Mouse (Mus musculus): ENCODE data around the gene Wdr35.

Wdr35 gene

GRCm38 (mm10) chr12:8973820-8974465 is at the start of gene Wdr35:
Gene Wdr35 (plus strand): TSS chr12:8973892.
- peak; percentile 9; the same call in 1 of the 2 replicates for TF ChIP-seq GATA4 (IDR thresholded peaks at IDR 0.05; ENCODE audit: insufficient replicate concordance, low read length)

GRCm38 (mm10) chr12:8927652-8928051 is 46.0 kb upstream of the Wdr35 start:
- TF ChIP-seq GATA4 (IDR thresholded peaks at IDR 0.05; ENCODE audit: insufficient replicate concordance, low read length), result no peak

DNA sequence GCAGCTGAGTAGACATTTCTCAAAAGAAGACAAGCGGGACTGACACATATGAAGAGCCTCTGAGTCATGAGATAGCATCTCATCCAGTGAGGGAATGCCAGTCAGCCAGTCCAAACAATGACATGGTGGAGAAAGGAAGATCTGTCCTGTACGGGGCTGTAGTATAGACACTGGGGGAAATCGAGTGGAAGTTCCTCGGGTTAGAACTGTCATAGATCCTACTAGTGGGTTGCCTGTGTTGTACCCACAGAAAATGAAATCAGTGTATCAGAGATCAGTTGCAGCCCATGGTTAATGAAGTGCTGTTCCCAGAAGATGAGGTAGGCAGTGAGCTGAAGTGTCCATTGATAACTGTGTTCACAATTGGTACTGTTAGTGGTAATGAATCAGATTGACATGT is 44.9 kb upstream of the Wdr35 start:
- TF ChIP-seq GATA4 (IDR thresholded peaks at IDR 0.05; ENCODE audit: insufficient replicate concordance, low read length), result no peak

DNA sequence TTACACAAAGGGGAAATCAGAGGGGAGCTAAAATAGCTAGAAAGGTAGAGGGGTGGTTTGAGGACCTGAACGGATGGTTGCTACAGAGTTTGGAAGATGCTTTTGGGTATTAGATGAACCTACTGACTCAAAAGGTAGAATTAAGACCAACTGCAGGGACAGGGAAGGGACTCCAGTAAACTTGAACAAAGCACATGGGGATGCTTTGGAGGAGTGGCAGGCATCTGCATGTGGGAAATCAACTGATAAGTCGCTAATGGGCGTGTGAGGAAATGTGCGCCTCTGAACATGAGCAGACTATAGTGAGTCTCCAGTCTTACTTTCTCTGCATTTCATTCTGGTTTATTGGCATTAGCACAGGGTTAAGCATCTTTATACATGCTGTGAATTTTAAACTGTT is 42.6 kb upstream of the Wdr35 start:
- TF ChIP-seq GATA4 (IDR thresholded peaks at IDR 0.05; ENCODE audit: insufficient replicate concordance, low read length), result no peak

DNA sequence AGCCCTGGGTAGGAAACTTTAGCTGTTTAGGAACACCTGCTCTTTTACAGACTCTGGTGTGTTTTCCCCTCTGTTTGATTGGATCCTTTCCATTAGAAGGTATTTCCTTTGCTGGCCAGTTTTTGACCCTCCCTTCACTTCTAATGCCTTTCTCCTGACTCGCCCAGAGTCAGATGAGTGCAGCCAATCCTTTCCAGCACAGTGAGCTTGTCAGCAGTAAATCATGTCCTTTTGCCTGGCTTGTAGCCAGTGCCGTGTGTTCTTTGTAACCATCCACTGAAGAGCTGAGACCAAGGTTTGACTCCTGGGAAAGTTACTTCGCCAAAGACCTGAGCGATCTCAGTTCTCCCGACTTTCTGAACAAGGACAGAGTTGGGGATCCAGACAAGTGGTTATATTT is 38.3 kb upstream of the Wdr35 start:
- no peak for TF ChIP-seq GATA4 (IDR thresholded peaks at IDR 0.05; ENCODE audit: insufficient replicate concordance, low read length)

DNA sequence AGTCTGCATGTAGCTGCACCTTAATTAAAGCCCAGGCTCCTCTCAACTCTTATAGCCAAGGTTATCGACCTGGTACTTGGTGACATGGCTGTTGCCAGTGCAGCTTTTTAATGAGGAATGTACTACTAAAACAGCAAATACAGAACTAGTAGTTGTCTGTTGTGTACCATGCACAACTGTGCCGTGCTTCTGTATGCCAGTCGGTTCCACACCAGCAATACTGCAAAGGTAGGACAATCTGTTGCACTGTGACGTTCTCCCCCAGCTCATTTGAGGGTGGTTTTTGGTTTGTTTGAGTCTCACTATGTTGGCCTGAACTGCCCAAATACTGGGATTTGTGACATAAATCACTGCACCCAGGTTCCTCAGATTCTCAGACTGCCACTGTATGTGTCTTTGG is 34.2 kb upstream of the Wdr35 start:
- no peak for TF ChIP-seq GATA4 (IDR thresholded peaks at IDR 0.05; ENCODE audit: insufficient replicate concordance, low read length)

GRCm38 (mm10) chr12:8940011-8941005 is 33.4 kb upstream of the Wdr35 start:
- TF ChIP-seq GATA4 (IDR thresholded peaks at IDR 0.05; ENCODE audit: insufficient replicate concordance, low read length), result no peak

DNA sequence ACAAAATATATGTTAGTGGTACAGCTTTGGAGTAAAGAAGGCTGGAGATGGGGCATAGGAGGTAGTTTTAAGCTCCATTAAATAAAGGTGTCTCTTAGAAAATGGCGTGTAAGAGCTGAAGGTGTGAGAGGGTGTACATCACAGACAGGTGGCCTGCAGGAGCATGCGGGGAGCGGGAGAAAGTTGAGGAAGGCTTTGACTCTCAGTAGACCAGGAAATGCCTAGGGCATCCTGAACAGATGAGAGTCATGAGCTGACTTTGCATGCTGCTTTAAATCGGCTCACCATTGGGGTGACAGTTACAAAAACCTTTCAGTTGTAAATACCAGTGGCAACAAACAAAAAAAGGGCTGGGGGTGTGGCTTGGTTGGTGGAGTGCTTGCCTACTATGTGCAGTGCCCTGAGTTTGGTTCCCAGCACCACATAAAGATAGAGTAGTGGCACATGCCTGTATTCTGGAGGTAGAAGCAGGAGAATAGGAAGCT is 32.5 kb upstream of the Wdr35 start:
- TF ChIP-seq GATA4 (IDR thresholded peaks at IDR 0.05; ENCODE audit: insufficient replicate concordance, low read length), result no peak

GRCm38 (mm10) chr12:8941699-8942392 is 31.8 kb upstream of the Wdr35 start:
- no peak for TF ChIP-seq GATA4 (IDR thresholded peaks at IDR 0.05; ENCODE audit: insufficient replicate concordance, low read length)

- TF ChIP-seq GATA4 (IDR thresholded peaks at IDR 0.05; ENCODE audit: insufficient replicate concordance, low read length), result no peak
Observed at GRCm38 (mm10) chr12:8947163-8947562, 26.5 kb upstream of the Wdr35 start.

GRCm38 (mm10) chr12:8947714-8948464 is 25.8 kb upstream of the Wdr35 start, which contains the start of gene Matn3:
Gene Matn3 (plus strand): TSS chr12:8947929.
- no peak for TF ChIP-seq GATA4 (IDR thresholded peaks at IDR 0.05; ENCODE audit: insufficient replicate concordance, low read length)

DNA sequence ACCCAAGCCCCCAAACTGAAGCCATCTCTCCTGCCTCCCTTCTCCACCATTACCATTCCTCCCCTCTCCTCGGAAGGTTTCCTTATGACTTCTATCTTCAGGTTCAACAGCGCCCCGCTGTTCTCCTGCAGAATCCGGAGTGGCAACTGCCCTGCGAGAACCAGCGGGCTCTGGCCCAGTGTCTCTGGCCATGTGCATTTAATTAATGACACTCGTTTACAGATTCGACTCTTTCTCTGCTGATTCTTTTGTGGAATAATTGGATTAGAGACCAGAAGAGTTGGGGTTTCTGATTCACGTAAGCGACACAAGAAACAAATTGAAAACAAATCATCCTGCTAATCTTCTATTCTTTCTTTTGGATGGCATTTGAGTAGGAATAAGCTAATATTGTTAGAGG is 20.6 kb upstream of the Wdr35 start:
- no peak for TF ChIP-seq GATA4 (IDR thresholded peaks at IDR 0.05; ENCODE audit: insufficient replicate concordance, low read length)

DNA sequence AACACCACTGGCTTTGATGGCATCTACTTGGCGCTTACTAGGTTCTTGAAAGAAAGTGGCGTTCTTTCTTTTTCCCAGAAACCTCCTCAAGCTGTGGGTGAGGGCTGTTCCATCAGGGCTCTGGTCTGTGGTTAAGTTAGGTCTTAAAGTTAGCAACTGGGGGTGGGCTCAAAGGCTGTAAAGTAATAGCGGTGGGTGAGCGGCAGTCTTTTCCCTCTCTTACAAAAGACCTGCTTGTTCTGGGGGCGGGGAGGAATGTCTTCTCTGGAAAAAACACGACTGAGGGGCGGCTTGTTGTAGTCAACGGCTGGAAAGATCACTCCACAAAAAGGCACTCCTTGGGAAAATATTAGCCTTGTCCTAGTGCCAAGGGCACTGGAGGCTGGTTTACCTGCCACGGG is 19.5 kb upstream of the Wdr35 start:
- TF ChIP-seq GATA4 (IDR thresholded peaks at IDR 0.05; ENCODE audit: insufficient replicate concordance, low read length), result no peak

DNA sequence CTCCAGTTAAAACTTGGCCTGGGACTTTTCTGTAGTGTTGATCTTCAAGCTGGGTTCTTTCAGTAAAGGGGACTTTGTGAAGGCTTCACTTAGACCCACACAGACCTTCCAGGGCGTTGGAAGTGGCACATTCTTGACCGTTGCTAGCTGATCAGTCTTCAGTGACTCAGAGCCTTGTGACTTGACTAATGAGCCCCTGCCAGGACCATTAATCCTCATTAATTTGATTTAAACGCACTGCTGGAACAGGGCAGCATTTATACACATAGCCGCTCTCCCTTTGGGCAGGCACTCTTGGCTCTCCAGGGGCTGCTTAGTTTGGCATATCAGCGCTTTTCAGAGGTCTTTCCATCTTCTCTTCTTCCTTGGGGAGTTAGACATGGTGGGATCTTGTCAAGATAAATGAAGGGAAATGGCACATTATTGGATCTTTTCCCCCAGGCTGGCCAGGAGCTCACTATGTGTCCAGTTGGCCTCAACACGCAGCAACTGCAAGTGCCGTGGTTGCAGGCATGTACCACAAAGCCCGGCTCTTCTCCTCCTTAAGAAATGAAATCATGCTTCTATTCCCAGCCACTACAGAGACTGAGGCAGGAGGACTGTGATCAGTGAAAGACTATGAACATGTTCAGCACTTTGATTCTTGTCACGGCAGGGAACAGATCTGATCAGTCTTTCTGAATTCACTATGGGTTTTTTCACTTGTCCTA is 11.9 kb upstream of the Wdr35 start:
- TF ChIP-seq GATA4 (IDR thresholded peaks at IDR 0.05; ENCODE audit: insufficient replicate concordance, low read length), result no peak

Data from liver, adult (tissue).